Mouse (Mus musculus) midbrain, embryonic 14.5 days (tissue): ENCODE measurements around the gene Arid5a. TPM values are rescaled to one million over a fixed set of nuclear protein-coding genes. Genes with fewer than 3 reads are reported as not detected.

Experiments used
- ATAC-seq: fragments of 200-750 bp; cut with Nextera tagmentation; 2 replicates; pipeline ENCODE4 v1.8.0; 2017; ENCODE audit warnings: moderate number of reproducible peaks, moderate library complexity; ENCODE audit not compliant: low FRiP score, low TSS enrichment
- DNase-seq: peaks from one replicate; pipeline ENCODE4 v3.0.0-alpha.2; 2015
- H3K27ac ChIP-seq: fragments of 300-500 bp; sonication (generic); replicated peaks from 2 replicates; pipeline ENCODE4 v1.5.1; 2014; ENCODE audit warnings: mild to moderate bottlenecking, low read depth, low read length, moderate library complexity
- H3K27me3 ChIP-seq: fragments of 300-500 bp; sonication (generic); 2 replicates; pipeline ENCODE4 v1.6.1; 2014; ENCODE audit warnings: low read length, control low read depth, mixed read lengths; ENCODE audit not compliant: control insufficient read depth, insufficient read depth
- H3K36me3 ChIP-seq: fragments of 300-500 bp; sonication (generic); 2 replicates; pipeline ENCODE4 v1.6.1; 2014; ENCODE audit warnings: low read length, control low read depth; ENCODE audit not compliant: control insufficient read depth, insufficient read depth
- H3K4me1 ChIP-seq: fragments of 300-500 bp; sonication (generic); 2 replicates; pipeline ENCODE4 v1.6.1; 2014; ENCODE audit warnings: mild to moderate bottlenecking, antibody characterized with exemption, low read length, control low read depth; ENCODE audit not compliant: control insufficient read depth, insufficient read depth
- H3K4me2 ChIP-seq: fragments of 300-500 bp; sonication (generic); 2 replicates; pipeline ENCODE4 v1.6.1; 2014; ENCODE audit warnings: mild to moderate bottlenecking, low read length, moderate library complexity
- H3K4me3 ChIP-seq: fragments of 300-500 bp; sonication (generic); replicated peaks from 2 replicates; pipeline ENCODE4 v1.5.1; 2014; ENCODE audit warnings: low read depth, low read length
- H3K9ac ChIP-seq: fragments of 300-500 bp; sonication (generic); replicated peaks from 2 replicates; pipeline ENCODE4 v1.6.1; 2014; ENCODE audit warnings: mild to moderate bottlenecking, low read length, moderate library complexity
- H3K9me3 ChIP-seq: fragments of 300-500 bp; sonication (generic); 2 replicates; pipeline ENCODE4 v1.6.1; 2016; ENCODE audit warnings: low read length, control low read depth, mixed read lengths; ENCODE audit not compliant: control insufficient read depth
- WGBS: fragments of 180-500 bp; shearing (Covaris S2); extraction: QIAGEN DNeasy Blood & Tissue Kit; methylation state at CpG from one replicate; pipeline ENCODE4 v1.1.7; 2014; 5-methylcytosine and 5-hydroxymethylcytosine counted together
- polyA plus RNA-seq: library from polyadenylated mRNA; unstranded; fragments of >200 nt; fragmentation: Nextera tagmentation; extraction: Ambion mirVana; gene quantifications from 2 replicates; pipeline ENCODE4 v1.2.1, GENCODE M21; 2014

Gene Arid5a
- polyA plus RNA-seq, 1 experiment from 2014 or later: 2.0 TPM

DNA sequence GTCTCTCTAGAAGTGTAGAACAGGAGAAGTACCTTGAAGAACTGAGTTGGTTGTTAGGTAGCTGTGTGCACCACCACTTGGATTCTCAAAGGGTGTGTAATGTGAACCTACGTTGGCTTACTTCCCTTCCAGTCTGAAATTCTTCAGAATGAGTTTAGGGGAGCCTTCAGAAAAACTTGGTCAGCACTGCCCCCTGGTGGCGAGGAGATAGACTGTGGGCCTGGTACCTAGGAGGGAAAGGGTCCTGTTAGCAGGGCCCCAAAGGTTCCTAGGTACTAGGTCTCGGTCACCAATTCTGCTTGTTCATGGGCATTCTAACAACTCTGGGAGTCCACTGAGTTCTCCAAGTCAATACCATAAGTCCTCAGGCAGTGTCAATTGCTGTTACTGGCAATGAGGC is 28.3 kb upstream of the Arid5a start:
- Histone ChIP-seq H3K27me3 (no peaks in the 10 kb centered on the region), H3K4me2 (no peak overlapping the region), H3K27ac (no peak overlapping the region), H3K9me3 (no peaks in the 10 kb centered on the region), H3K36me3 (no peaks in the 10 kb centered on the region), H3K4me3 (no peak overlapping the region), H3K9ac (no peak overlapping the region), H3K4me1 (no peaks in the 10 kb centered on the region)
- ATAC-seq (no peak), DNase-seq (peak; percentile 87)
- WGBS: 22% methylated on average over 3 of the region's 3 CpGs

DNA sequence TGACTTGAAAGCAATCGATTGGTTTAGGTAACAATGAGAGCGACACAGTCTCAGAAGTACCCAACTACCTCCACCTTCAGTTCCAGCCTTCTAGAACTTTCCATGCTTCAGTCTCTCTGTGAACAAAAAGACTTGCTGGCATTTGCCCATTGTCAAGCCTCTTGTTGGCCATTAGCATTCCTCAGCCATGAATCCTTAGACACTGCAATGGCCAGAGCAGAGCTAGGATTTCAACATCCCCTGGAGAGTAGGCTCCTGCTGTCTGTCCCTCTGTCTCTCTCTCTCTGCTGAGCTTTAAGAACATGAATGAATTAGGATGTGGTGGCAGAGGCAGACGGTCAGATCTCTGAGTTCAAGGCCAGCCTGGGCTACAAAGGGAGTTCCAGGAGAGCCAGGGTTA is 26.6 kb upstream of the Arid5a start:
- Histone ChIP-seq H3K36me3 (no peaks in the 10 kb centered on the region), H3K9me3 (no peaks in the 10 kb centered on the region), H3K9ac (no peak overlapping the region), H3K4me3 (no peak overlapping the region), H3K27me3 (no peaks in the 10 kb centered on the region), H3K4me1 (no peaks in the 10 kb centered on the region), H3K27ac (no peak overlapping the region), H3K4me2 (no peak overlapping the region)
- ATAC-seq (no peak), DNase-seq (no peak)
- WGBS: 89% methylated on average over 3 of the region's 3 CpGs

DNA sequence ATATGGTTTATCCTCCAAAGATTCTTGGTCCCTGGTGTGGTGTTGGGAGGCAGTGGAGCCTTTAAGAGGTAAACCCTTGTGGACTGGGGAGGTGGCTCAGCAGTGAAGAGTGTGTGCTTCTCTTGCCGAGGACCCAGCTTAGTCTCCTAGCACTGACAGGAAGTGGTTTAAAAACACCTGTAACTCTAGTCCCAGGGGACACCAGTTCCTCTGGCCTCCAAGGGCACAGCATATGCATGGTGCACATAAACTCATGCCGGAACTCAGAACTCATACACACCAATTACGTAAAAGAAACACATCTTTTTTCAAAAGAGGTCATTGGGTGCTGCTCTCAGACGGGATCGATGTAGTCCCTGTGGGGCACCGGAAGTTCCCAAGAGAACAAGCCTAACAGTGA is 25.7 kb upstream of the Arid5a start:
- 93% methylated on average over 6 of the region's 6 CpGs for WGBS
- H3K4me3 ChIP-seq: no peak overlapping the region

DNA sequence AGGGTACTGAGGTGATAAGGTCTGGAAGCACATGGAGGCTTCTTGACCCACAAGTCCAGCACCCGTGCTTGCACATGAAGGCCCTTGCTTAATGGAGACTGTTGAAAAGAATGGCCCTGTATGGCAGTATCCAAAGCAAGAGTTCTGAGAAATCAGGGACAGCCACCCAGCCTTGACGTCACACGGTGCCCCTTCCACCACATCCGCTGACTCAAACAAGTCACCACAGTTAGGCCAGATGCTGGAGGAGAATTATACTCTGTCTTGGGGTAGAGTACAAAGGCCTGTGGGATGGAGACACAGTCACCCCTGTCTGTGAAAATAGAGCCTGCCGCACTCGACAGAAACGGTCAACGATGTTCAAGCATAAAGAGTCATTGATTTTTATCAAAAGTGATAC is 14.1 kb upstream of the Arid5a start:
- DNase-seq: no peak
- Histone ChIP-seq H3K9ac (no peak overlapping the region), H3K27me3 (no peaks in the 10 kb centered on the region), H3K4me1 (no peaks in the 10 kb centered on the region), H3K27ac (no peak overlapping the region), H3K36me3 (no peaks in the 10 kb centered on the region), H3K4me3 (no peak overlapping the region), H3K9me3 (no peaks in the 10 kb centered on the region), H3K4me2 (no peak overlapping the region)
- 87% methylated on average over 8 of the region's 8 CpGs for WGBS
- ATAC-seq: no peak

More for the DNA sequence above, 25.7 kb upstream of the Arid5a start:
- Histone ChIP-seq H3K9ac (no peak overlapping the region), H3K27ac (no peak overlapping the region), H3K27me3 (no peaks in the 10 kb centered on the region), H3K4me1 (no peaks in the 10 kb centered on the region), H3K36me3 (no peaks in the 10 kb centered on the region), H3K9me3 (no peaks in the 10 kb centered on the region), H3K4me2 (no peak overlapping the region)
- ATAC-seq: no peak
- no peak for DNase-seq

DNA sequence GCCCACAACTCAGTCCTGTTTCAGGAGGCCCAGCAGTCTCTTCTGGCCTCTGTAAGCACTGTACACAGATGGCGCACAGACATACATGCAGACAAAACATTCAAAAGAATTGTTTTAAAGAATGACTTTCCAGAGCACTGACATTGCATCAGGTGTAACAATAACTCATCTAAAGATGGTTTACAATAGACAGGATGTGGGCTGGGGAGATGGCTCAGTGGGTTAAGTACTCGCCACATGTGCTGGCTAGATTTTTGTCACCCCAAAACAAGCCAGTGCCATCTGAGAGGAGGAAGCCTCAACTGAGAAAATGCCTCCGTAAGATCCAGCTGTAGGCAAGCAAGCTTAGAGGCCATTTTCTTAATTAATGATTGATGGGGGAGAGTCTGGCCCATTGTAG is 13.1 kb upstream of the Arid5a start:
- Histone ChIP-seq H3K4me1 (no peaks in the 10 kb centered on the region), H3K27ac (no peak overlapping the region), H3K9ac (no peak overlapping the region), H3K9me3 (no peaks in the 10 kb centered on the region), H3K36me3 (no peaks in the 10 kb centered on the region), H3K4me2 (no peak overlapping the region), H3K27me3 (no peaks in the 10 kb centered on the region), H3K4me3 (no peak overlapping the region)
- ATAC-seq (no peak), DNase-seq (no peak)
- 84% methylated on average over 3 of the region's 3 CpGs for WGBS

DNA sequence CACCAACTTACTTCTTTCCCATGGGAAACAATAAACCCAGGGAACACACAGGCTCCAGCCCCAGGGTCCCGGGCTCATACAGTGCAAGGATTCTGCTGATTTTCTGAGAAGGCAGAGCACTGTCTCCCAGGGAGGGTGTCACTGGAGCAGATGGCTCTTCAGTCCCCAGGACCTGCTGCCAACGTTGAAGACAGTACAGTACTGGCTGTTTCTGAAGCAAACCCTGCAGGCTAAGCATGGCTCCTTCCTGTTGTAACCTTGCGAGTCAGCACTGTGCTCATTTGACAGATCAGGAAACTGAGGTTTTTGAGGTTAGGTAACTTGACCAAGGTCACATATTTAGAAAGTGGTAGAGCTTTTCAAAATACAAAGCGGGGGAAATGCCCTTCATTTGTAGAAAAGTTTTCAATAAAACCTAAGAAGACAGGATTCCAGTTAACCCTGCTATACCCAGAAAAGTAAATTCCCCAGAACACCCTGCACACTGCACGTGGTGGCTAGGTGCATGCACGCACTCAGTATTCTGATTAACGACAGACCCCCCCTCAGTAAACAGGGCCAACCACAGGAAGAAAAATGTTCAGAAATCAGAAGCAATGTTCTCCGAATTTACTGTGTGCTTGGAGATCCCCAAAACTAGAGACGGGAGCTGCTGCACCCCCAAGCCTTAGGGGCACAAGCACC is 10.9 kb upstream of the Arid5a start:
- Histone ChIP-seq H3K27ac (no peak overlapping the region), H3K27me3 (no peaks in the 10 kb centered on the region), H3K9ac (no peak overlapping the region), H3K4me2 (no peak overlapping the region), H3K4me3 (no peak overlapping the region), H3K9me3 (no peaks in the 10 kb centered on the region), H3K4me1 (no peaks in the 10 kb centered on the region), H3K36me3 (no peaks in the 10 kb centered on the region)
- no peak for ATAC-seq
- DNase-seq: no peak
- WGBS: 78% methylated on average over 9 of the region's 9 CpGs

DNA sequence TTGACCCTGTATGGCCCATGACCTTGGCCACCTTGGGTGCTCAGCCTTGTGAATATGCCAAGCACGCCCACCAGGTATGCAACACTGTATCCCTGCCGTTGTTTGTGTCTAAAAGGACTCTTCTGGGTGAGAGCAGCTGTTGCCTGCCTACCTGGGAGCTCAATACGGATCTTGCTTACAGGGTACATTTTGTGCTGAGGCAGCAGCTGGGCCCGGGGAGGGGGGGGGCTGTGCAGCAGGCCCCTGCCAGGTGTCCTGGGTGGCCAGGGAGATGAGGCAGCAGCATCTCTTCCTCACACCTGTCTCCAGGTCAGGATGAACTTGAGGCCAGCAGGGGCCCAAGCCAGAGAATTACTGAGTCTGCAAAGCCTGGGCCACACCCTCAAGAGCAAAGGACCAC is 9.4 kb upstream of the Arid5a start:
- no peak for DNase-seq

DNA sequence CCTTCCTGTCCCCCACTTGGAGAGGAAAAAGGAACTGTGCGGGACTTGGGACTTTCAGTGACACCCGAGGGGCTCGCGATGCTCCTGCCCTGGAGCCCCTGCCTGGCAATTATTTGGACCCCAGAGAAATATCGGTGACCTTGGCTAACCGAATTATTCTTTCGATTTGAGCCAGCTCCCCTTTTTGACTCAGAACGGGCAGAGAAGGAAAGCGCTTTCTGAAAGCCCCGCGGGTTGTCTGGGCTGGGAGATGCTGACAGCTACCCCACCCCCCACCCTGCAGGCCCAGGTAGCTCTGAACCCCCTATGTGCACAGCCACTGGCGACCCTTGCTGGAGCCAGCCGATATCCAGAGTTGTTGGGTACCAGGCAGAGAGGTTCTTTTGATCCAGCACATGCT is 8.4 kb upstream of the Arid5a start:
- no peak overlapping the region for H3K27ac ChIP-seq
- no peak overlapping the region for H3K9ac ChIP-seq
- no peaks in the 10 kb centered on the region for H3K36me3 ChIP-seq
- H3K4me1 ChIP-seq: peaks cover 5% of the 10 kb centered on the region; the same call in 1 of the 2 replicates
- DNase-seq (no peak), ATAC-seq (no peak)
- no peak overlapping the region for H3K4me3 ChIP-seq
- no peaks in the 10 kb centered on the region for H3K27me3 ChIP-seq
- H3K4me2 ChIP-seq: no peak overlapping the region
- no peaks in the 10 kb centered on the region for H3K9me3 ChIP-seq
- 26% methylated on average over 13 of the region's 13 CpGs for WGBS

More for the DNA sequence above, 9.4 kb upstream of the Arid5a start:
- Histone ChIP-seq H3K4me3 (no peak overlapping the region), H3K4me2 (no peak overlapping the region), H3K9me3 (no peaks in the 10 kb centered on the region), H3K9ac (no peak overlapping the region), H3K4me1 (peaks cover 3% of the 10 kb centered on the region; the same call in 1 of the 2 replicates), H3K36me3 (no peaks in the 10 kb centered on the region), H3K27me3 (no peaks in the 10 kb centered on the region), H3K27ac (no peak overlapping the region)
- no peak for ATAC-seq
- 80% methylated on average over 4 of the region's 4 CpGs for WGBS

DNA sequence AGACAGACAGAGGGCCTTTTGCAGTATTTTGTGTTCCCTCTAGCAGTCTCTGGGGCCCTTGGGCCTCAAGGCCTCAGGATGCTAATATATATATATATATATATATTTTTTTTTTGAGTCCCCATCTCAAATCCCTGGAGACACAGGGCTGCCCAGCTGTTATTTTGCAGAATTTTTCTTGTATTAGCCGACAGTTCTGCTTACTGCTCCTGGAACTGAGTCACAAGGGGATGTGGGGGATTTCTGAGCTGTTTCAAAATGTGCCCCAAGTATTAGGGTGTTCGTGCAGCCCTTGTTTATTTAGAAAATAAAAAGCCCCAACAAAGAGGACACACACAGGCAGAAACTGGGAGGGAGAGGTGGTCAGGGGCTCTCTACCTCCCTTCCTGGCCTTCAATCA is 7.9 kb upstream of the Arid5a start:
- Histone ChIP-seq H3K27me3 (no peaks in the 10 kb centered on the region), H3K4me1 (peaks cover 5% of the 10 kb centered on the region; the same call in 1 of the 2 replicates), H3K36me3 (no peaks in the 10 kb centered on the region), H3K4me2 (no peak overlapping the region), H3K9me3 (no peaks in the 10 kb centered on the region), H3K9ac (no peak overlapping the region), H3K4me3 (no peak overlapping the region), H3K27ac (no peak overlapping the region)
- 58% methylated on average over 2 of the region's 2 CpGs for WGBS
- ATAC-seq (no peak), DNase-seq (no peak)
